Mouse (Mus musculus) gastrocnemius, postnatal 4 days (tissue): ENCODE results near the gene Eif2b4. TPM values are rescaled to one million over a fixed set of nuclear protein-coding genes. Genes with fewer than 3 reads are reported as not detected.

ENCODE experiments used
- DNase-seq, 2 experiments: peaks; one replicate each; pipeline ENCODE4 v3.0.0; 2021 to 2022; ENCODE audit warnings: low spot score in 2 of 2, mixed read lengths in 2 of 2
- total RNA-seq, 2 experiments: library from RNA; stranded (reverse); gene quantifications; 2 replicates each; pipeline ENCODE4 v1.2.3; 2021

Eif2b4 gene
- total RNA-seq, 2 experiments from 2014 or later: 33.1 to 42.9 TPM

DNA sequence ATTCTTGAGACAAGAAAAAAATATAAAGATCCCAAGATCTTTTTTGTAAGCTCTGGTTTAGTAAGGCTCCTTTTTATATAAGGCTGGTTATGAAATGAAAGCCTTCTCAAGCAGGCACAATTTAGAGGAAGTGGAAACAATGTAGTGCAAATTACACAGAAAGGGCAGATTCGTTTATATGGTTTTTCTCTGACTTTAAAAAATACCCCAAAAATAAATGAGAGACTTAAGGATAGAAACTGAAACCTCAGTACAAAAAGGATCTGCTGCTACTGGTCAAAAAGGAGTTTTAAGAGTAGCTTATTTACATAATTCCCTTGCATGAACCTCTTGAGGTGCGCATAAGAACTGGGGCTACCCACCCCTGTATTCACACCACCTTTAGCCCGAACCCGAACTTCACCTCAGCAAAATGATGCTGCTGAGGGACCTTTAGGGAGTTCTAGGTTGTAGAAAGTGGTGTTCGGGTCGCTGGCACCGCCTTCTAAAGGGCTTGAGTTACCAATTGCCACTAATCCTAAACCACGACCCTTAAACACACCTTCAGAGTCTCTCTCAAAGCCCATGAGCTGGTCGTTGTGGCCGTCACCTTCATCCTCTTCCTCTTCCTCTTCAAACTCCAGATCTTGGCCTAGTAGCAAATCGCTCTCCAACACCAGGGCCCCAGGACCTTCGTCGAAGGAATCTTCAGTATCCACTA lies 8.0 kb upstream of the Eif2b4 start:
- no peak for DNase-seq

DNA sequence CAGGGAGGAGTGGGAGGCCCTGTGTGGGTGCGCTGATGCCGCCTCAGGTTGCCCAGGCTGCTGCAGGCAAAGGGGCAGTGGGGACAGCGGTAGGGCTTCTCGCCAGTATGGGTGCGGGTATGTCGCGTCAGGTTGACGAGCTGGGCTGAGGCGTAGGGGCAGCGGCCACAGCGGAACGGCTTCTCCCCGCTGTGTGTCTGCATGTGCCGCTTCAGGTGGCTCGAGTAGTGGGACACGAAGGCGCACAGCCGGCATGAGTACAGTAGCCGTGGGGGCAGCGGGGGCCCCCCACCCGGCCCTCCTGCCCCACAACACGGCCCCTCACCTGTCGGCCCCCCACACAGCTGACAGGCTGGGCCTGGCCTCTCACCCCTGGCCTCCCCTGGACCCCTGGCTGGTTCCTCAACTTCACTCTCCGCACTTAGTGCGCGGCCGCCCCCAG lies 7.1 kb upstream of the Eif2b4 start:
- DNase-seq: no peak

DNA sequence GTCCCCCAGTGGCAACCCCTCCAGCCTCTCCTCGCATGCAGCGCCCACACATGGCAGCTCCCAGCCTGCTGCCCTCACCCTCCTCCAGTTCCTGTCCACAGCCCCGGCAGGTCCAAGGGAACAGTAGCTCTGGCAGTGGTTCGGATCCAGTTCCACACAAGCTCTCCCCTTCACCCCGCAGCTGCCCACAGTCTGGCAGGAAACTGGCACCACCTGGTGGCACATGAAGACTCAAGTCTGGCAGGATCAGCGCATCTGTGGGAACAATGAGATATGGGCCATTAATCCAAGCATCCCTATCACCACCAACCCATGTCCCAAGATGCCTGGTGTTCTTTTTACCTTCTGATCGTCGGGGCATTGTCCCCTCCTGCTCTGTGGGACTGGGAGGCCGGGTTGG lies 6.7 kb upstream of the Eif2b4 start:
- DNase-seq: no peak

DNA sequence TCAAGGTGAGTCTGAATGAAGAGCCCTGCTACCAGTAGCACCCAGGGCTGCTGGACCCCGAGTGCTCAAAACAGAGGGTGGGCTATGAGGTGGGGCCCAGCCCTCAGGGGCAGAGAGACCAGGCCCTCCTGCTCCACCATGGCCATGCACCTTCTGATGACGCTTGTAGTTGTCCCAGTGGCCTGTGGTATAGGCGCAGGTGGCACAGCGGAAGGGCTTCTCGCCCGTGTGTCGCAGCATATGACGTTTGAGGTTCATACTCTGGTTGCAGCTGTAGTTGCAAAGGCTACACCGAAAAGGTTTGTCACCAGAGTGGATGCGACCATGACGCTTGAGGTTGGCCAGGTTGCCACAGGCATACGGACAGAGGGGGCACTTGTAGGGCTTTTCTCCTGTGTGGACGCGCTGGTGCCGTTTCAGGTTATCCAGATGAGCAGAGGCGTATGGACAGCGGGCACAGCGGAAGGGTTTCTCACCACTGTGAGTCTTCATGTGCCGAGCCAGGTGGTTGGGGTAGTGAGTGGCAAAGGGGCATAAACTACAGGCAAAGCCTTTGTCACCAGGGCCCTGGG lies 6.2 kb upstream of the Eif2b4 start:
- DNase-seq: no peak

DNA sequence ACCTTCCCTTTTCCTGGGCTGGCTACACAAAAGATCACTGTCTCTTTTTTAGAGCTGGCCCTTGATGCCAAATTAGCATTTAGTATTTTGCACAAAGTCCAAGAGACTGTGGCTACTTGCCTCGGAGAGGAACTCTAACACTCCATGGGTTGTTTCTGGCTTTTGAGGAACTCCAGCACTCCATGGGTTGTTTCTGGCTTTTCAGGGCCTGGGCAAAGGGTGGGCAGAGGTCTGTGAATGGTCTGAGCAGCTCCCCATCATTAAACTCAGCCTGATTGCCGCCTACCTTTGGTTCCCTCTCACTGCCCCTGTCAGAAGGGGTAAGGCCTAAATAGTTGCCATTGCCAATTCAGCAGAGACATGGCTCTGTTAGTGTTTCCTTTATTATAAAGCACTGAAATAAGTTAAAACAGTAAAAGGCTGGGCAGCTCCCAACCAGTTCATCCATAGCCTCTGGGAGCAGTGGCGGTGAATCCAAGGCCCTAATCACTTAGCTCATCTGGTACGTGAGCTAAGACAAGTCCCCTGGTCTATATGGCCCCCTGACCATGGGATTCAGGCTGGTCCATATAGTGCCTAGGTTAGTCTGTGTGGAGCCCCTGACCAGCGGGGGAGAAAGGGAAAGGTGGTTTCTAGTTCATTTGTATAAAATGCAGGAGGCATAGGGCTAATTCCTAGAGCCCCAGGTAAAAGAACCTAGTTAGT lies 5.5 kb upstream of the Eif2b4 start:
- no peak for DNase-seq

DNA sequence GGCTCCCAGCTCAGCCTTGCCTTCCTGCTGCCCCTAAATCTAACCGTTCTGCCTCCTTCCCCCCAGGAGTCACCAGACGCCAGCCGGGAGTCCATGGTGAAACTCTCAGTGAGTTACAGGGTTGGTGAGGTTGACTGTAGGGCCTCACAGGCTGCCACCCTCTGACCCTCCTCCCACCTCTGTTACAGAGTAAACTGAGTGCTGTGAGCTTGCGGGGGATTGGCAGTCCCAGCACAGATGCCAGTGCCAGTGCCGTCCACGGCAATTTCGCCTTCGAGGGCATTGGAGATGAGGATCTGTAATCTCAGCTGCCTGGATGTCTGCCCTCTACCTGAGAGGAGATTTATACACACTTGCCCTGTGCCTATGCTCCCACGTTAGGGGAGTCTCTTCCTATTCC lies 4.9 kb upstream of the Eif2b4 start:
- no peak for DNase-seq

DNA sequence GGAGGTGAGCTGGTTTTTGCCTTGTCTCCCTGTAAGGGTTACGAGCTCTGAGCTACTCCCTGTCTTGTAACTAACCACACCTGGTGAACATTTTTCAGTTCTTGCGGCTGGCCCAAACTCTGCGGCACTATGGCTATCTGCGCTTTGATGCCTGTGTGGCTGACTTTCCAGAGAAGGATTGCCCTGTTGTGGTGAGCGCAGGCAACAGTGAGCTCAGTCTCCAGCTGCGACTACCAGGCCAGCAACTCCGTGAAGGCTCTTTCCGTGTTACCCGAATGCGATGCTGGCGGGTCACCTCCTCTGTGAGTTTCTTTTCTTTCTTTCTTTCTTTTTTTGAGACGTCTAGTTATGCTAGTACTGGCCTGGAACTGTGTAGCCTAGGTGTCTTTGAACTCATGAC lies 3.8 kb upstream of the Eif2b4 start:
- no peak for DNase-seq

DNA sequence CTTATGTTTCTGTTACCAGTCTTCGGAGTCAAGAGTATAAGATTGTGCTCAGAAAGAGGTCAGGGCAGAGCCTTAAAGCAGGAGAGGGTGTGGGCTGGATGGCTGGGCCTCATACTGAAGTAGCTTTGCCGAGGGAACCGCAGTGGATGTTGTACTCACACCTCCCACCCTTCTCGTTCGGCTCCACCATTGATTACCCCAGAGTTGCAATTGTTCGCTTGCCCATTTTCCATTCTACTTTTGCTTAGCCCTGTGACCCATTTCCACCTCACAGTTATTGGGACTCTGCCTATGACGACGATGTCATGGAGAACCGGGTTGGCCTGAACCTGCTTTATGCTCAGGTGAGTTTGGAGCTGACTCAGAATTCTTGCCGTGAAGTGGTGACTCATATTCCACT lies 3.0 kb upstream of the Eif2b4 start:
- DNase-seq: no peak

DNA sequence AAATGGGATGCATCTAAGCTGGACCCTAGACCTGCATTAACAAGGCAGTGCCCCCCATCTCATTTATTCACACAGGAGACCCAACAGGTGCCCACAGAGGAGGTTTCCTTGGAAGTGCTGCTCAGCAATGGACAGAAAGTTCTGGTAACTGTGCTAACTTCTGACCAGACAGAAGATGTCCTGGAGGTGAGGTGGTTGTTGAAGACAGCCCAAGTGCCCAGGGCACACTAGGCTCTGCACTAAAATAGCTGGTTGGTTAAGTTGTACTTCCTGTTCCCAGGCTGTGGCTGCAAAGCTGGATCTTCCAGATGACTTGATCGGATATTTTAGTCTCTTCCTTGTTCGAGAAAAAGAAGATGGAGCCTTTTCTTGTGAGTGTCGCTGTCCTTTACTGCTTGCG lies 2.4 kb upstream of the Eif2b4 start:
- DNase-seq: no peak

DNA sequence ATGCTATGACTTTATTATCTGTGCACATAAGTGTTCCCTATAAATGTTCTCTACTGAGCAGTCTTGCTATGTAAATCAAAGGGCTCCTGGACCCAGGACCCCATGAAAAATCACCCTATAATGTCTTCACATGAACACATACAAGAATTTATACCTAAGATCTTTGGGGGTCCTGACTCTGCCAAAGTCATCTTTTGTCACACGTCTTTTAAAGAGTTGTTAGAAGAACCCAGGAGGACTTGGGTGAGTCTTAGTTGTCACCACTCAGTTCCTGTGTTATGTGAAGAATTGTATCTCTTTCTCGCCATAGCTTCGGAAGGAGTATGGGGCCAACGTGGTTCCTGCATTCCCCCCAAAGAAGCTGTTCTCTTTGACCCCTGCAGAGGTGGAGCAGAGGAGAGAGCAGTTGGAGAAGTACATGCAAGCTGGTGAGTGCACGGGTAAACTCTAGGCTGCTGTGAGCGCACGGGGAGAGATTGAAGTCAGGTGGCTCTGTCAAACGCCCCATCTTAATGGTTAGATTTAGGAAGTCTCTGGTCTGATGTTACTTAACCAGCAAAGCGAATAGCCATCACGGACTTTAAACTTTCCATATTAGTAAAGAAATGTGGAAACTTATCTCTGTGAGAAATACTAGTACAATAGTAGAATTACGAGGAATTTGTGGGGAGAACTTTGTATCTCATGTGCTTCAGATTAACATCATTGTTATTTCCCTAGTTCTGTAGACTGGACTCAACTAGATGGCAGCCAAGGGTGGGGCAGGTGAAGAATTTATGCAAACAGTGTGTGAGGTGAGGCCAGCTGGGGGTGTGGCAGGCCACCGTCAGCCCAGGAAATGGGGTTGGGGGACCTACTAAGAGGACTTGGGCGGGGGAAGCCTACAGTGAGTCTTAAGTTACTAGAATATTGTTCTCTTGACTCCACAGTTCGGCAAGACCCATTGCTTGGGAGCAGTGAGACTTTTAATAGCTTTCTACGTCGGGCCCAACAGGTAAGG lies 1.6 kb upstream of the Eif2b4 start:
- DNase-seq: no peak

DNA sequence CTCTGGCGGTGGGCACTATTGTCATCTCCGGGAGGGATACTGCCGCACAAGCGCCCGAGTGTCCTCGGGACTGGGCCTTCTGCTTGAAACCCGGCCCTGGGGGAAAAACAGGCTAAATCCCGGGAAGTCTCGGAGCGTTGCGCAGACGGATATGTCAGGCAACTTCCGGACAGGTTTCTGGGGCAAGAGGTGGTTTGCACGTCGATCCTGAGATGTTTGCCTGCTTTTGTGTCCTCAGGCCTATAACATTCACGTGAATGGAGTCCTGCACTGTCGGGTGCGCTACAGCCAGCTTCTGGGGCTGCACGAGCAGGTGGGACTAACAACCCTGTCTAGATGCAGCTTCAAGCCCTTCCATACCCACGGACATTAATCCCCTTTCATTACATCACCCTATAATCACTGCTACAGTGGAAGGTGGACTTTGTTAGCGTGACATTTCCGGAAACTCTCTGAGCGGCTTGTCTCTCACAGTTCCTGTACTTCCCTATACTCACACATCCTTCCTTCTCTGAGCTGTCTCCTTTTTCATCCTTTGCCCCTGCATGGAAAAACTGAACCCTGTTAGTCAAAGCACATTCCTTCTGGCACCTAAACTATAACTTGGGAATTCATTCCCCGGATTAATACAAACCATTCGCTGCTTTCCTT lies 526 bp upstream of the Eif2b4 start:
- no peak for DNase-seq

DNA sequence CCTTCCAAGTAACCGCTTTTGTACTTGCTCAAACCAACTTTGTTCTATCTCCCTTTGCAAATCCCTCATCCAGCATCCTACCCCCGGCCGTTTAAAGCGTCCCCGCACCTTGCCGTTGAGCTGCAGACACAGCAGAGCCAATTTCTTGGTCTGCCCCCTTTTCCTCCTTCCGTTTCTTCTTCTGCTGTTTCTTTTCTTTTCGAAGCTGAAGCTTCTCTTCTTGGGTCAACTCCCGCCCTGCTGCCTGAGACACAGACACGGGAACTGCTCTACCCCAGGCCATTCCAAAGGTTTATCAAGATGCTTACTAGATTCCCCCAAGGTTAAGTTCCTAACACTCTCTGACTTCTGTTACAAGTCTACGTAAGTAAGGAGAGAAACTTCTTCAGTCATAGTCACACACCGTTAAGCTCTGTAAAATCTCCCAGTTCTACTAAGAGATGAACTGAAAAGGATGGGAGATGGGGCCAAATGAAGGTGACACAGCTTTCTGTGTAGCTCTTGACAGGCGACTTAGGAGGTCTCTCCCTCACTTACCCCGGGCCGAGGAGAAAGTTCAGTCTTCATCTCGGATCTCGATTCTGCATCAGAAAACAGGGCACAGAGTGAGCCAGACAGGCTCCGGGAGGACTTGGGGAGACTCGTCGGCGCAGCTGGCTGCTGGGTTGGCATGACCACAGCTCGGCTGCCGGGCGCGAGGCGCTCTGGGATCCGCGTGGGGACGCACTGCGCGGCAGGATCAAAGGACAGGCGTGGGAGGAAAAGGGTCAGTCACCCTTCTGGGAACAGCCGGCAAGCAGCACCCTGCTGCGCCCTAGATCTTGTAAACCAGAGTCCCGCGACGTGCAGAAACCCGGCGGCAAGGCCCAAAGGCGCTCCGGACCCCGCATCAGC lies 938 bp downstream of the Eif2b4 start:
- peak in 1 of 2 experiments; percentile 75 for DNase-seq

DNA sequence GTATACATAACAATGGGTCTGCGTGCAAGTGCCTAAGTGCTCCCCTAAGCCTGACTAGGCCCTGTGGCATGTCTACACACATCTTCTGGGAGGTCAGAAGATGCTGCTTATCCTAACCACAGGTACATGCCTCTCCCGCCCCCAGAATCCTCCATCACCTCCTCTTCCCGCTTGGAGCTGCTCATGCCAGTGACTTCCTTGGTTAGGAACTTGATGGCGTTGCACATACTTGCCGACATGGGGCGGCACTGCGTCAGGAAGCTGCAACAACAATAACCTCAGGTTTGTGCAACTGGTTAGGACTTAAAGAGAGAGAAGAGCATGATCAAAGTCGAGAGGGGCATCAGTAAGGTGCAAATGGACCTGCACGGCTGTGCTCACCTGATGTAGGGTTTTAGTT lies 3.0 kb downstream of the Eif2b4 start:
- no peak for DNase-seq

DNA sequence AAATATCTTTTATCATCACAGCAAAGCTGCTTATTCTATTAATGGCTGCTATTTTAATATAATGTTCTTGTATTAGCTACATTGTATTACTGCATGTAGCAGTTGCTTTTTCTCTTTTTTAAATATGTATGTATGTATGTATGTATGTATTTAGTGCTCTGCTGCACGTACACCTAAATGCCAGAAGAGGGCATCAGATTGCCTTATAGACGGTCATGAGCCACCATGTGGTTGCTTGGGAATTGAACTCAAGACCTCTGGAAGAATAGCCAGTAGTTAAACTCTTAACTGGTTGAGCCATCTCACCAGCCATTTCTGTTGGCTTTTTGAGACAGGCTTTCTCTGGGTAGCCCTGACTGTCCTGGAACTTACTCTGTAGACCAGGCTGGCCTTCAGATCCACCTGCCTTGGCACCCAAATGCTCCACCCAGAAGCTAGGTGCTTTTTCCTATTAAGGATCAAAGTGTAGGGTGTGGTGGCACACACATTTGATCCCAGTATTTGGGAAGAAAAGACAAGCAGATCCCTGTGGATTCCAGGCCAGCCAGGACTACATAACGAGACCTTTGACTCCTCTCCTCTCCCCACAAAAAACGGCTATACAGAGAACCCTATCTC lies 4.9 kb downstream of the Eif2b4 start:
- DNase-seq: no peak

DNA sequence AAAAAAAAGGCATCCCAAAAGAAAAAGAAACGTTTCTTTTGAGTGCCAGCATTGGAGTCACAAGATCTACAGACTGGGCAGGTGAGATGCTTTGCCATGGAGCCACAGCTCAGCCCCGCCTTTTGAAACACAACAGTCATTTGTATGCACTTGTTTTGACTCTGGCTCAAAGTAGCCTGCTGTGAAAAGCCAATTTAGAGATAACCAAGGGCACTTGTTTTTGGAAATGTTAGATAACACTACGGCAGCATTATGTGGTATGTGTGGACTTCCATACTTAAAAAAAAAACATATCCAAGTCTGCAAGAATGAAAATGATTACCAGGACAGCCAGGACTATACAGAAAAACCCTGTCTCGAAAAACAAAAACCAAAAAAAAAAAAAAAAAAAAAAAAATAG lies 9.6 kb downstream of the Eif2b4 start:
- no peak for DNase-seq

DNA sequence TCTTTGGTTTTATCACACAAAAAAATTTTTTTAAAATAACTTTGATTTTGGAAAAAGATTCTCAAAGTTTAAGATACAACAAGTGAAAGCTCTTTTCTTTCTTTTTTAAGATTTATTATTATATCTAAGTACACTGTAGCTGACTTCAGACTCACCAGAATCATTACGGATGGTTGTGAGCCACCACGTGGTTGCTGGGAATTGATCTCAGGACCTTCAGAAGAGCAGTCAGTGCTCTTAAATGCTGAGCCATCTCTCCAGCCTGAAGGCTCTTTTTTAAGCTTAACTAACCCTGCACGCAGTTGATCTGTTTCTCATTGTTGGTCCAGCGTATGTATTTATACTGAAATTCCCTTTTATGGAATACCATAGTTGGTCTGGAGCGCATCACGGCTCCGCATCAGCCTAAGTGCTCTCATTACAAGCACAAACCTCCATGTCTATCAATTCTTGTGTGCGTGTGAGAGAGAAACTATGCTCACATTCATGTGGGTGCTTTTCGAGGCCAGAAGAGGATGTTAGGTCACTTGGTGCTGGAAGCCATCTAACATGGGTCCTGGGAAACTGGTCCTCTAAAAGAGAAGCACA lies 12.0 kb downstream of the Eif2b4 start:
- no peak for DNase-seq

DNA sequence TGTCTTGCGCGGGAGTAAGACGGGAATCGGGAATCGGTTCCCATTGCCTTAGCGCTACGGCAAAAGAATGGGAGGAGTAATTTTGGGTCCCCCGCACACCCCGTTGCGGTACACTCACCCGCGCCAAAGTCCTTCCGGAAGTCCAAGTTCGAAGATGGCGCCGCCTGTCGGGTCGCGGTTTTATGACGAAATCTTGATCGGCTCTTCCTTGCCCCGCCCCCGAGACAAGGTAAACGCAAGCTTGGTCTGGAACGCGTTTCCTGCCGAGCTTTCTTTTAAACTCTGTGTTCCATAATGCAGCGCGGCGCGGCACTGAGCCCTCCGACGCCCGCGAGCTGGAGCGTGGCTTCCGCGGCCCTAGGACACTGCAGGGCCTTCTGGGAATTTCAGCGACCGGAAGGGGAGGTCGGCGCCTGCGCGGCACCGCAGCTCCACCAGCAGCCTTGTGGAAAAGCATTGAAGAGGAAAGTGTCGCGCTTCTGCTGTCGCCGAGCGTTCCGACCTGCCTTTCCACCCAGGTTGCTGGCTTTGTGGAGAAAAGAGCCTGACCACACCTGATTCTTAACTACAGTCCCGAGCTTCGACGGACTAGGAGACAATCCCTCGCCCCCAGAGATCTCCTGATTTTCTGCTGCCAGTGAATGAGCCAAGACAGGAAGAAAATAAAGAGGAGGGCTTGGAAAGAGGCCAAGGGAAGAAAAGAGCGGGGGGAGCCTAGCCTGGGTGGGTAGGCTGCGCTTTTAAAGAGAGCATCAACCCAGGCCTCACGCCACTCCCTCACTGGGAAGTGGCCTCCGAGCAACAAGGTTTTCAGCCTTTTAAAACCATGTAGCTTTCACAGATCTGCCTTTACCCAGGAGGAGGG lies 13.2 kb downstream of the Eif2b4 start, which contains the start of the genes Gm29609 and Gtf3c2:
Gene Gm29609 (minus strand): TSS at position 146 of the 865 bp plus-strand sequence.
Gene Gtf3c2 (minus strand): TSS at position 379 of the 865 bp plus-strand sequence.
- peak; percentile 87 to 95 for DNase-seq

DNA sequence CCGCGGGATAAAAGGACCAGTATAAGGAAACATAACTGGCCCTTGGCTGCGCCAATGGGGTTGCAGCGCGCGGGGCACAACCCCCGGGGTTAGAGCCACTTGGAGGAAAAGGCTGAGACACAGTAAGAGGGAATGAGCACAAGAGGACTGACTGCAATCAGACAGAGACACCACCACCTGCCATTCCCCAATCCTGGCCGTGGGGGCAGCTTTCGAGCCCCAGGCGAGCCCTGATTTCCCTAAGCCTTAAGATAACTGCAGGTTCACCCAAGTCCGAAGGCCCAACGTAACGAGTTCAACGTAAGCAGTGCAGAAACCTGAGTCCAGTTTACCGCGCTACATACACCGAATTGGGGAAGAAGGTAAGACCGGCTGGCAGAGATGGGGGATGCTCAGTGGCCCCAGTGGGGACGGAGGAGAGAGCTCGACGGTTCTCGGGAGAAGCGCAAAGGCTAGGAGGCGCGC lies 13.9 kb downstream of the Eif2b4 start:
- no peak for DNase-seq
